Mouse (Mus musculus): ENCODE data around the gene Etv6. TPM values are rescaled to one million over a fixed set of nuclear protein-coding genes. Genes with fewer than 3 reads are reported as not detected.

Gene Etv6
- polyA plus RNA-seq, 1 experiment from 2014 or later = 2.7 TPM

GRCm38 (mm10) chr6:134199895-134200294, 164.4 kb downstream of the Etv6 start:
- no peaks in the 10 kb centered on the region for H3K27me3 ChIP-seq (ENCODE audit: control insufficient read depth, insufficient read depth, low read depth, low read length)
- no peak overlapping the region for H3K4me3 ChIP-seq (ENCODE audit: low read depth, low read length)
- H3K4me1 ChIP-seq (ENCODE audit: control insufficient read depth, low read depth, low read length) = no peaks in the 10 kb centered on the region; the same call in 1 of the 2 replicates
- H3K4me2 ChIP-seq (ENCODE audit: low read depth, low read length) = no peak overlapping the region
- no peak for ATAC-seq (ENCODE audit: low read depth)
- H3K9me3 ChIP-seq (replicated peaks; ENCODE audit: control insufficient read depth, low read length) = no peaks in the 10 kb centered on the region
- H3K36me3 ChIP-seq (ENCODE audit: control insufficient read depth, insufficient read depth) = no peaks in the 10 kb centered on the region
- no peak overlapping the region for H3K27ac ChIP-seq (ENCODE audit: low read length)
- WGBS (ENCODE audit: insufficient replicate concordance) = 68% methylated on average over 1 of the region's 1 CpGs
- no peak overlapping the region for H3K9ac ChIP-seq (ENCODE audit: low read depth, low read length)

GRCm38 (mm10) chr6:134200577-134200976, 165.1 kb downstream of the Etv6 start:
- no peaks in the 10 kb centered on the region for H3K27me3 ChIP-seq (ENCODE audit: control insufficient read depth, insufficient read depth, low read depth, low read length)
- ATAC-seq (ENCODE audit: low read depth) = no peak

GRCm38 (mm10) chr6:134202176-134202575, 166.7 kb downstream of the Etv6 start:
- no peaks in the 10 kb centered on the region for H3K9me3 ChIP-seq (replicated peaks; ENCODE audit: control insufficient read depth, low read length)
- no peak for ATAC-seq (ENCODE audit: low read depth)
- no peak overlapping the region for H3K9ac ChIP-seq (ENCODE audit: low read depth, low read length)
- H3K36me3 ChIP-seq (ENCODE audit: control insufficient read depth, insufficient read depth) = no peaks in the 10 kb centered on the region
- H3K4me3 ChIP-seq (ENCODE audit: low read depth, low read length) = no peak overlapping the region
- no peak overlapping the region for H3K4me2 ChIP-seq (ENCODE audit: low read depth, low read length)
- no peaks in the 10 kb centered on the region for H3K27me3 ChIP-seq (ENCODE audit: control insufficient read depth, insufficient read depth, low read depth, low read length)
- no peak overlapping the region for H3K27ac ChIP-seq (ENCODE audit: low read length)
- H3K4me1 ChIP-seq (ENCODE audit: control insufficient read depth, low read depth, low read length) = no peaks in the 10 kb centered on the region; the same call in 1 of the 2 replicates
- 49% methylated on average over 5 of the region's 5 CpGs for WGBS (ENCODE audit: insufficient replicate concordance)

More at GRCm38 (mm10) chr6:134200577-134200976, 165.1 kb downstream of the Etv6 start:
- Histone ChIP-seq H3K9me3 (replicated peaks; ENCODE audit: control insufficient read depth, low read length) (no peaks in the 10 kb centered on the region), H3K36me3 (ENCODE audit: control insufficient read depth, insufficient read depth) (no peaks in the 10 kb centered on the region), H3K9ac (ENCODE audit: low read depth, low read length) (no peak overlapping the region), H3K4me3 (ENCODE audit: low read depth, low read length) (no peak overlapping the region), H3K4me1 (ENCODE audit: control insufficient read depth, low read depth, low read length) (no peaks in the 10 kb centered on the region; the same call in 1 of the 2 replicates), H3K4me2 (ENCODE audit: low read depth, low read length) (no peak overlapping the region), H3K27ac (ENCODE audit: low read length) (no peak overlapping the region)
- 69% methylated on average over 10 of the region's 10 CpGs for WGBS (ENCODE audit: insufficient replicate concordance)

DNA sequence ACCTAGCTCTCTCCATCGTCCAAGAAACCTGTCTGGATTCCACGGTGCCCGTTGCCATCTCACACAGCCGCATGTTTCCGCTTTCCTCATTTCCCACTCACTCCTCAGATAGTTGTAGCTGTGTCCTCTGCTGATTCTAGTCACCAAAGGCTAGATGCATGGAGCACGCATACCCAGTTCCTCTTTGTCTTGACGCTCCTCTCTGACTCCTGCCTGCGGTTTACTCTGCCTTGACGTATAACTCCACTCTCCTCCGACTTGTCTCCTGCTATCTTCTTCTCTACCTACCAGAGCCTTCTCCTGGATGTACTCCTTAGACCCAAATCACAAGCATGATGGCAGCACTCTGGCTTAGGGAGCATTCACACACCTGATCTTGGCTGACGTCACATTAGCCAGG, 169.7 kb downstream of the Etv6 start:
- no peaks in the 10 kb centered on the region; the same call in 1 of the 2 replicates for H3K4me1 ChIP-seq (ENCODE audit: control insufficient read depth, low read depth, low read length)
- H3K4me2 ChIP-seq (ENCODE audit: low read depth, low read length) = no peak overlapping the region
- no peak overlapping the region for H3K9ac ChIP-seq (ENCODE audit: low read depth, low read length)
- no peak overlapping the region for H3K4me3 ChIP-seq (ENCODE audit: low read depth, low read length)
- H3K36me3 ChIP-seq (ENCODE audit: control insufficient read depth, insufficient read depth) = no peaks in the 10 kb centered on the region
- whole genome bisulfite sequencing (ENCODE audit: insufficient replicate concordance) = 65% methylated on average over 10 of the region's 11 CpGs
- no peaks in the 10 kb centered on the region for H3K9me3 ChIP-seq (replicated peaks; ENCODE audit: control insufficient read depth, low read length)
- no peak overlapping the region for H3K27ac ChIP-seq (ENCODE audit: low read length)
- ATAC-seq (ENCODE audit: low read depth) = no peak
- no peaks in the 10 kb centered on the region for H3K27me3 ChIP-seq (ENCODE audit: control insufficient read depth, insufficient read depth, low read depth, low read length)

DNA sequence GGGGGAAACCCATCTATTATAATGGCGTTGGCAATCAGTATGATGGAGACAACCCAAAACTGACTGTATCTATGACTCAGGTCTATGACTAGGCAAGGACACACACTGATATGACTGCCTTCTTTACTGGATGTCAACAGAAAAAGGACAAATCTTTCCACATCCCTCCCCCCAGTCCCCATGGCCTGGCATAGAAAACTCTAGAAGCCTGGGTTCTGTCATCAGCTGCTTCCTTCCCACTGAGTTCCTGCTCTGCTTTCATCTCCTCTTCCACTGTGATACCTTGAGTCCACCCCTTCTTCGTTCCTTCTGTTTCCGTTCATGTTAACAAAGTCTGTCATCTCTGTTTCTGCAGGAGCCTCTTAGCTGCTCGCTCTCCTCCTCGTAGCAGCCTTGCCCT, 170.2 kb downstream of the Etv6 start:
- Histone ChIP-seq H3K4me3 (ENCODE audit: low read depth, low read length) (no peak overlapping the region), H3K36me3 (ENCODE audit: control insufficient read depth, insufficient read depth) (no peaks in the 10 kb centered on the region), H3K4me2 (ENCODE audit: low read depth, low read length) (no peak overlapping the region), H3K4me1 (ENCODE audit: control insufficient read depth, low read depth, low read length) (no peaks in the 10 kb centered on the region; the same call in 1 of the 2 replicates), H3K27me3 (ENCODE audit: control insufficient read depth, insufficient read depth, low read depth, low read length) (no peaks in the 10 kb centered on the region), H3K9ac (ENCODE audit: low read depth, low read length) (no peak overlapping the region), H3K9me3 (replicated peaks; ENCODE audit: control insufficient read depth, low read length) (no peaks in the 10 kb centered on the region), H3K27ac (ENCODE audit: low read length) (no peak overlapping the region)
- 64% methylated on average over 5 of the region's 5 CpGs for WGBS (ENCODE audit: insufficient replicate concordance)
- no peak for ATAC-seq (ENCODE audit: low read depth)

DNA sequence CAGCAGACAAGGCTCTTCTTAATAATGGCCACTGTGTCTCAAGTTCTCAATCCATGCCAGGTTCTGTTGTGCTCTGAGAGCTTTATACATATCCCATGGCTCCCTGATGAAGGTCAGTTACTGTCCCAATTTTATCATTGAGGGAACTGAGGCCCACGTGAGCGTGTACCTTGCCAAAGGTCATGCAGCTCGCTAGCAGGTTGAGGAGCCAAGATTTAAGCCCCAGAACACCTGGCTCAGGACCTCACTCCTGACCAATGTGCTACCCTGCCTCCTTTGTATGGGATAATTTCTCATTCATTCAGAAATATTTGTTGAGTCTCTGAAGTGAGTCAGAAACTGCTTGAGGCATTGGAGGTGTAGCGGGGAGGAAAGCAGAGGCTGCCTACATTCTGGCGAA, 170.8 kb downstream of the Etv6 start:
- H3K27ac ChIP-seq (ENCODE audit: low read length) = no peak overlapping the region
- H3K4me3 ChIP-seq (ENCODE audit: low read depth, low read length) = no peak overlapping the region
- WGBS (ENCODE audit: insufficient replicate concordance) = 70% methylated on average over 5 of the region's 5 CpGs
- no peak for ATAC-seq (ENCODE audit: low read depth)
- no peaks in the 10 kb centered on the region for H3K9me3 ChIP-seq (replicated peaks; ENCODE audit: control insufficient read depth, low read length)
- no peak overlapping the region for H3K4me2 ChIP-seq (ENCODE audit: low read depth, low read length)
- no peaks in the 10 kb centered on the region for H3K36me3 ChIP-seq (ENCODE audit: control insufficient read depth, insufficient read depth)
- no peak overlapping the region for H3K9ac ChIP-seq (ENCODE audit: low read depth, low read length)
- no peaks in the 10 kb centered on the region for H3K27me3 ChIP-seq (ENCODE audit: control insufficient read depth, insufficient read depth, low read depth, low read length)
- no peaks in the 10 kb centered on the region; the same call in 1 of the 2 replicates for H3K4me1 ChIP-seq (ENCODE audit: control insufficient read depth, low read depth, low read length)

DNA sequence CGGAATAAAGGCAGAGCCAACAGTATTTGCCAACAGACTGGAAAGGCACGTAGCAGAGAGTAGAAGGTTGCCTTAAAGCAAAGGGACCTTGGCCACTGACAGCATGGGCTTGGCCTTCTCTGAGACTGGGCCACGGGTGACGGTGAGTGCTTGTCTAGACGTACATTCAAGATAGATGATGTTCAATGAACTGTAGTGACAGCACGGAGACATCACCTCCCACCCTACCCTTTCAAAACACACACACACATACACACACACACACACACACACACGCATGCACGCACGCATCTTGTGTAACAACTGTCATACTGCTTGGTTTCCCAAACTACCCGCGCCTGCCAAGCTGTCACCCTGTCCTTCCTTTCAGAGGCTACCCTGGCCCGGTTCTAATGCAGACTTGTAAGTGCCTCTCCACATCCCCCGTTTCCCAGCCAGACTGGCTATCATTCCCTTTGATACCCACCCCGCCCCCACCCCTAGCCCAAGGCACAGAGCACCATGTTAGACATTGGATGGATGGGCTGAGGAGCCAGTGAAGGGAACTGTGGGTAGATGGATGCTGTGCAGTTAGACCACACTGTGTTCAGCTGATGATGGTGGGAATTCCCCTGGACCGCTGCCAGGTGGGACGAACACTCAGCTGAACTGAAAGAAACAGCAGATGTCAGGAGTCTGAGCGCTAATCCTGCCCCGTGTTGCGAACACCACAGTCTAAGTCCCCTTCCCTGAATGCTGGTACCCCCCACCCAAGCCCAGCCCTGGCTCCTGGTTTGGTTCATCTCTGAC, 172.1 kb downstream of the Etv6 start:
- H3K4me2 ChIP-seq (ENCODE audit: low read depth, low read length) = no peak overlapping the region
- ATAC-seq (ENCODE audit: low read depth) = 0 out of 2 replicates have a peak, but pooled peaks have one; percentile 19

DNA sequence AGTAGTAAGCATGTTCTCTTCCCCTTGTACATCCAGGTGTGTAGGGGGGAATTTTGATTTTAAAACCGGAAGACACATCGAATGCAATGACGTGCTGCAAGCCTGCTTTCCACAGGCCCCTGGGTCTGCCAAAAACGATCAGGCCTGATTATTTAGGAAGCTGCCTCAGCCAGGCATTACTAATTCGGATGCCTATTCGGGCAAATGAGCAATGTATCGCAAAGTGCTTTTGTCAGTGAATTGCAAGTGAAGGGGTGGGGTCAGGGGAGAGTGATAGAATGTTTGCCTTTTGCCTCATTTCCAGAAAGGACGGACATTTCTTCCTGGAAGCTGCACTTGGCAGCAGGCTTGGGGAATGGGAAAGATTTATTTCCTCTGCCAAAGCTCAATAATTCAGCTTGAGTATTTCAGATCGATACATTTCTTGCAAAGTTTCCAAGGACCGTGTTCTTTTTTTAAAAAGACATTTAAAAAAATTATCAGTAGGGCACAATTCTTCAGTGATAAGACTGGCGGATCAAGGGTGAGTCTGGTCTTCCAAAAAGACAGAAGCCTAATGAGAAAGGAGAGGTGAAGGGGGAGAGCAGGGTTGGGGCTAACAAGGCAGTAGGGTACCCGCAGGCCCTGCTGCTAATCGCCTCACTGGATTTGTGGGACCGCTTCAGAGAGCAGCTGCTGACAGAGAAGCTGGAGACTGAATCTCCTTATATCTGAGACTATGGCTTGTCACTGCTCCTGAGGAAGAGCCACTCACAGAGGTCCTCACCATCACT, 172.9 kb downstream of the Etv6 start:
- H3K27ac ChIP-seq (ENCODE audit: low read length) = no peak overlapping the region
- WGBS (ENCODE audit: insufficient replicate concordance) = 55% methylated on average over 14 of the region's 14 CpGs
- no peaks in the 10 kb centered on the region; the same call in 1 of the 2 replicates for H3K4me1 ChIP-seq (ENCODE audit: control insufficient read depth, low read depth, low read length)
- H3K9ac ChIP-seq (ENCODE audit: low read depth, low read length) = no peak overlapping the region
- no peak overlapping the region for H3K4me3 ChIP-seq (ENCODE audit: low read depth, low read length)
- no peaks in the 10 kb centered on the region for H3K36me3 ChIP-seq (ENCODE audit: control insufficient read depth, insufficient read depth)
- no peaks in the 10 kb centered on the region for H3K27me3 ChIP-seq (ENCODE audit: control insufficient read depth, insufficient read depth, low read depth, low read length)
- no peak for ATAC-seq (ENCODE audit: low read depth)
- no peaks in the 10 kb centered on the region for H3K9me3 ChIP-seq (replicated peaks; ENCODE audit: control insufficient read depth, low read length)
- no peak overlapping the region for H3K4me2 ChIP-seq (ENCODE audit: low read depth, low read length)

More for the DNA sequence above, 172.1 kb downstream of the Etv6 start:
- no peaks in the 10 kb centered on the region for H3K27me3 ChIP-seq (ENCODE audit: control insufficient read depth, insufficient read depth, low read depth, low read length)
- 77% methylated on average over 19 of the region's 19 CpGs for WGBS (ENCODE audit: insufficient replicate concordance)
- H3K4me3 ChIP-seq (ENCODE audit: low read depth, low read length) = no peak overlapping the region
- H3K27ac ChIP-seq (ENCODE audit: low read length) = no peak overlapping the region
- no peak overlapping the region for H3K9ac ChIP-seq (ENCODE audit: low read depth, low read length)
- H3K9me3 ChIP-seq (replicated peaks; ENCODE audit: control insufficient read depth, low read length) = no peaks in the 10 kb centered on the region
- no peaks in the 10 kb centered on the region; the same call in 1 of the 2 replicates for H3K4me1 ChIP-seq (ENCODE audit: control insufficient read depth, low read depth, low read length)
- H3K36me3 ChIP-seq (ENCODE audit: control insufficient read depth, insufficient read depth) = no peaks in the 10 kb centered on the region
